Mouse (Mus musculus): Measurements from ENCODE around the gene Zbtb48.

DNA sequence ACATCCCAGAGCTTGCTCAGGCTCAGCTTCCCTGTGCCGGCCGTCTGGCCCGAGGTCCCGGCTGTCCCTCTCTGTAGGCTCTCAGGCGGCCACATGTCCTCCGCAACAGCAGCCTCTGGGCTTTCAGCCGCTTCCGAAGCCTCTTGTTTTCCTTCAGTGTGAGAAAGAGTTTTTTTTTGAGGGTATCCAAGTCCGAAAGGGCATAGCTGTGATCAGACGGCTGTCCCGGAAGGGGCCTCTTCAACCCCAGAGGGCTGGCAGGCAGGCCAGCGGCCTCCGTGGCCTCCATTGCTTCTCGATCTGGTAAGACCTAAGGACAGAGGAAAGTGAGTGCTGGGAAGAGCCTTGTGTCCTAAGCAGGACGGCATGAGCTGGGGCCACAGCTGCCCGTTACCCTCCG lies 44.4 kb downstream of the Zbtb48 start:
- TF ChIP-seq NANOG (IDR thresholded peaks at IDR 0.05; ENCODE audit: borderline replicate concordance, low read length) = no peak
- TF ChIP-seq CTCF (conservative IDR thresholded peaks at IDR 0.05; ENCODE audit: low read length) = no peak
